Mouse (Mus musculus): ENCODE measurements at regions not wholly inside any gene's neighbourhood (a gene's known extent, or its start where the extent isn't known, plus 50 kb on each side); places are given as distances from the start of the nearest gene placed in this dataset.
A peak's percentile ranks its signal among the peaks of the same experiment; 100 is the strongest.

- no peaks in the 10 kb centered on the region for H3K36me3 ChIP-seq (ENCODE audit: control insufficient read depth, insufficient read depth, low read length)
- H3K27ac ChIP-seq (ENCODE audit: low read depth, low read length): no peak overlapping the region
- H3K9ac ChIP-seq (ENCODE audit: low read length): no peak overlapping the region
- H3K4me1 ChIP-seq (ENCODE audit: control insufficient read depth, insufficient read depth, low read length): peaks cover 6% of the 10 kb centered on the region; the same call in 1 of the 2 replicates
- ATAC-seq: no peak
- peak; percentile 34 for DNase-seq (ENCODE audit: low spot score)
- no peak overlapping the region for H3K4me2 ChIP-seq (ENCODE audit: low read length)
- no peaks in the 10 kb centered on the region for H3K9me3 ChIP-seq (replicated peaks; ENCODE audit: control insufficient read depth, low read length)
- H3K27me3 ChIP-seq (replicated peaks; ENCODE audit: control insufficient read depth, insufficient read depth, low read length): no peaks in the 10 kb centered on the region
- WGBS: 65% methylated on average over 10 of the region's 10 CpGs
- no peak overlapping the region for H3K4me3 ChIP-seq (ENCODE audit: low read depth, low read length)
These were observed 193.3 kb upstream of the Trib2 start for GRCm38 (mm10) chr12:16009822-16010620.

- no peak overlapping the region for H3K4me3 ChIP-seq (ENCODE audit: low read depth, low read length)
- no peak overlapping the region for H3K9ac ChIP-seq (ENCODE audit: low read length)
- ATAC-seq (peak; percentile 34; the same call in 1 of the 2 replicates), DNase-seq (ENCODE audit: low spot score) (peak; percentile 30)
- no peaks in the 10 kb centered on the region for H3K27me3 ChIP-seq (replicated peaks; ENCODE audit: control insufficient read depth, insufficient read depth, low read length)
- H3K27ac ChIP-seq (ENCODE audit: low read depth, low read length): no peak overlapping the region; the same call in 1 of the 2 replicates
- 32% methylated on average over 3 of the region's 3 CpGs for WGBS
- no peaks in the 10 kb centered on the region for H3K36me3 ChIP-seq (ENCODE audit: control insufficient read depth, insufficient read depth, low read length)
- peaks cover 6% of the 10 kb centered on the region; the same call in 1 of the 2 replicates for H3K4me1 ChIP-seq (ENCODE audit: control insufficient read depth, insufficient read depth, low read length)
- H3K4me2 ChIP-seq (ENCODE audit: low read length): no peak overlapping the region
- no peaks in the 10 kb centered on the region for H3K9me3 ChIP-seq (replicated peaks; ENCODE audit: control insufficient read depth, low read length)
These were observed 192.2 kb upstream of the Trib2 start for GRCm38 (mm10) chr12:16008763-16009515.

GRCm38 (mm10) chr12:16008261-16008660, 191.5 kb upstream of the Trib2 start:
- DNase-seq (ENCODE audit: low spot score) (no peak), ATAC-seq (no peak)
- no peak overlapping the region for H3K27ac ChIP-seq (ENCODE audit: low read depth, low read length)
- H3K4me3 ChIP-seq (ENCODE audit: low read depth, low read length): no peak overlapping the region
- H3K36me3 ChIP-seq (ENCODE audit: control insufficient read depth, insufficient read depth, low read length): no peaks in the 10 kb centered on the region
- peaks cover 6% of the 10 kb centered on the region; the same call in 1 of the 2 replicates for H3K4me1 ChIP-seq (ENCODE audit: control insufficient read depth, insufficient read depth, low read length)
- H3K4me2 ChIP-seq (ENCODE audit: low read length): no peak overlapping the region
- H3K9me3 ChIP-seq (replicated peaks; ENCODE audit: control insufficient read depth, low read length): no peaks in the 10 kb centered on the region
- no peak overlapping the region for H3K9ac ChIP-seq (ENCODE audit: low read length)
- WGBS: 89% methylated on average over 4 of the region's 4 CpGs
- H3K27me3 ChIP-seq (replicated peaks; ENCODE audit: control insufficient read depth, insufficient read depth, low read length): no peaks in the 10 kb centered on the region

GRCm38 (mm10) chr12:16006688-16007087, 190.0 kb upstream of the Trib2 start:
- ATAC-seq (no peak), DNase-seq (ENCODE audit: low spot score) (no peak)
- Histone ChIP-seq H3K4me1 (ENCODE audit: control insufficient read depth, insufficient read depth, low read length) (peaks cover 6% of the 10 kb centered on the region; the same call in 1 of the 2 replicates), H3K4me2 (ENCODE audit: low read length) (no peak overlapping the region), H3K27me3 (replicated peaks; ENCODE audit: control insufficient read depth, insufficient read depth, low read length) (no peaks in the 10 kb centered on the region), H3K9ac (ENCODE audit: low read length) (no peak overlapping the region), H3K9me3 (replicated peaks; ENCODE audit: control insufficient read depth, low read length) (no peaks in the 10 kb centered on the region), H3K27ac (ENCODE audit: low read depth, low read length) (no peak overlapping the region), H3K4me3 (ENCODE audit: low read depth, low read length) (no peak overlapping the region), H3K36me3 (ENCODE audit: control insufficient read depth, insufficient read depth, low read length) (no peaks in the 10 kb centered on the region)
- WGBS: 89% methylated on average over 5 of the region's 5 CpGs

- Histone ChIP-seq H3K27me3 (replicated peaks; ENCODE audit: control insufficient read depth, insufficient read depth, low read length) (no peaks in the 10 kb centered on the region), H3K9ac (ENCODE audit: low read length) (no peak overlapping the region), H3K4me2 (ENCODE audit: low read length) (no peak overlapping the region), H3K9me3 (replicated peaks; ENCODE audit: control insufficient read depth, low read length) (no peaks in the 10 kb centered on the region), H3K36me3 (ENCODE audit: control insufficient read depth, insufficient read depth, low read length) (no peaks in the 10 kb centered on the region), H3K4me1 (ENCODE audit: control insufficient read depth, insufficient read depth, low read length) (peaks cover 6% of the 10 kb centered on the region; the same call in 1 of the 2 replicates), H3K4me3 (ENCODE audit: low read depth, low read length) (no peak overlapping the region), H3K27ac (ENCODE audit: low read depth, low read length) (no peak overlapping the region)
- no peak for ATAC-seq
- 96% methylated on average over 5 of the region's 5 CpGs for WGBS
- DNase-seq (ENCODE audit: low spot score): no peak
These were observed 189.6 kb upstream of the Trib2 start for GRCm38 (mm10) chr12:16006286-16006685.

- no peak overlapping the region for H3K9ac ChIP-seq (ENCODE audit: low read length)
- H3K9me3 ChIP-seq (replicated peaks; ENCODE audit: control insufficient read depth, low read length): no peaks in the 10 kb centered on the region
- no peak for ATAC-seq
- H3K36me3 ChIP-seq (ENCODE audit: control insufficient read depth, insufficient read depth, low read length): no peaks in the 10 kb centered on the region
- no peak overlapping the region for H3K4me2 ChIP-seq (ENCODE audit: low read length)
- H3K4me1 ChIP-seq (ENCODE audit: control insufficient read depth, insufficient read depth, low read length): no peaks in the 10 kb centered on the region
- H3K27me3 ChIP-seq (replicated peaks; ENCODE audit: control insufficient read depth, insufficient read depth, low read length): no peaks in the 10 kb centered on the region
- 89% methylated on average over 7 of the region's 7 CpGs for WGBS
- no peak overlapping the region for H3K27ac ChIP-seq (ENCODE audit: low read depth, low read length)
- H3K4me3 ChIP-seq (ENCODE audit: low read depth, low read length): no peak overlapping the region
- DNase-seq (ENCODE audit: low spot score): no peak
These were observed 185.1 kb upstream of the Trib2 start for GRCm38 (mm10) chr12:16001811-16002210.

- H3K4me3 ChIP-seq (ENCODE audit: low read depth, low read length): no peak overlapping the region
- no peak for ATAC-seq
- WGBS: 88% methylated on average over 5 of the region's 5 CpGs
These were observed 184.5 kb upstream of the Trib2 start for GRCm38 (mm10) chr12:16001225-16001624.

GRCm38 (mm10) chr12:15998331-15998730, 181.6 kb upstream of the Trib2 start:
- Histone ChIP-seq H3K4me2 (ENCODE audit: low read length) (no peak overlapping the region), H3K27me3 (replicated peaks; ENCODE audit: control insufficient read depth, insufficient read depth, low read length) (no peaks in the 10 kb centered on the region), H3K36me3 (ENCODE audit: control insufficient read depth, insufficient read depth, low read length) (no peaks in the 10 kb centered on the region), H3K4me3 (ENCODE audit: low read depth, low read length) (no peak overlapping the region), H3K27ac (ENCODE audit: low read depth, low read length) (no peak overlapping the region), H3K4me1 (ENCODE audit: control insufficient read depth, insufficient read depth, low read length) (no peaks in the 10 kb centered on the region), H3K9ac (ENCODE audit: low read length) (no peak overlapping the region), H3K9me3 (replicated peaks; ENCODE audit: control insufficient read depth, low read length) (no peaks in the 10 kb centered on the region)
- DNase-seq (ENCODE audit: low spot score): no peak
- ATAC-seq: no peak

More at GRCm38 (mm10) chr12:16001225-16001624, 184.5 kb upstream of the Trib2 start:
- Histone ChIP-seq H3K9me3 (replicated peaks; ENCODE audit: control insufficient read depth, low read length) (no peaks in the 10 kb centered on the region), H3K27ac (ENCODE audit: low read depth, low read length) (no peak overlapping the region), H3K4me1 (ENCODE audit: control insufficient read depth, insufficient read depth, low read length) (no peaks in the 10 kb centered on the region), H3K36me3 (ENCODE audit: control insufficient read depth, insufficient read depth, low read length) (no peaks in the 10 kb centered on the region), H3K9ac (ENCODE audit: low read length) (no peak overlapping the region), H3K27me3 (replicated peaks; ENCODE audit: control insufficient read depth, insufficient read depth, low read length) (no peaks in the 10 kb centered on the region), H3K4me2 (ENCODE audit: low read length) (no peak overlapping the region)
- DNase-seq (ENCODE audit: low spot score): no peak

- WGBS: 81% methylated on average over 3 of the region's 3 CpGs
- Histone ChIP-seq H3K9ac (ENCODE audit: low read length) (no peak overlapping the region), H3K4me3 (ENCODE audit: low read depth, low read length) (no peak overlapping the region), H3K36me3 (ENCODE audit: control insufficient read depth, insufficient read depth, low read length) (no peaks in the 10 kb centered on the region), H3K4me2 (ENCODE audit: low read length) (no peak overlapping the region), H3K27me3 (replicated peaks; ENCODE audit: control insufficient read depth, insufficient read depth, low read length) (no peaks in the 10 kb centered on the region), H3K9me3 (replicated peaks; ENCODE audit: control insufficient read depth, low read length) (no peaks in the 10 kb centered on the region), H3K4me1 (ENCODE audit: control insufficient read depth, insufficient read depth, low read length) (no peaks in the 10 kb centered on the region), H3K27ac (ENCODE audit: low read depth, low read length) (no peak overlapping the region)
- no peak for DNase-seq (ENCODE audit: low spot score)
- ATAC-seq: no peak
These were observed 177.1 kb upstream of the Trib2 start for GRCm38 (mm10) chr12:15993866-15994265.

All from forebrain, embryonic 14.5 days (tissue).